Mouse (Mus musculus) subcutaneous adipose tissue, adult 2 months (tissue): ENCODE results near the gene Slc17a1. TPM values are rescaled to one million over a fixed set of nuclear protein-coding genes. Genes with fewer than 3 reads are reported as not detected.

ENCODE experiments used
- polyA plus RNA-seq: library from polyadenylated mRNA; depleted of rRNA; stranded (reverse); fragments of >200 nt; gene quantifications from 2 replicates; pipeline ENCODE4 v1.2.3, GENCODE M21; 2012; ENCODE audit warnings: low replicate concordance; rRNA removed

Gene Slc17a1
- not detected in 2 replicates for polyA plus RNA-seq

DNA sequence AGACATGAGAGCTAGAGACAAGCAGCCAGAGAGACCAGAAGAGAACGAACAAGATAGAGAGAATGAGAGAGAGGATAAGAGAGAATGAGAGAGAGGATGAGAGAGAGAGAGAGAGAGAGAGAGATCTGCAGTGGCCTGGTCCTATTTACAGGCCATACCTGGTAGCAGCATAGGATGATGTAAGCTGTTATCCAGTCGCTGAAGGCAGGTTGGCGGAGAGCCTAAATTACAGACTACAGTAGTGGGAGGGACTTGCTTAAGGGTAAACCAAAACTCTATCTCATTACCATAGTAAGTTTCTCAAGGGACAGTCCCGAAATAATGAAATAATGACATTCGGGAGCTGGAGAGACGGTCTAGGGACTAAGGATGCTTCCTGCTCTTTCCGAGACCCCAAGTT, at the start of gene Slc17a1:
Gene Slc17a1, plus strand, starts transcription at position 346 of the 400 bp plus-strand sequence.

DNA sequence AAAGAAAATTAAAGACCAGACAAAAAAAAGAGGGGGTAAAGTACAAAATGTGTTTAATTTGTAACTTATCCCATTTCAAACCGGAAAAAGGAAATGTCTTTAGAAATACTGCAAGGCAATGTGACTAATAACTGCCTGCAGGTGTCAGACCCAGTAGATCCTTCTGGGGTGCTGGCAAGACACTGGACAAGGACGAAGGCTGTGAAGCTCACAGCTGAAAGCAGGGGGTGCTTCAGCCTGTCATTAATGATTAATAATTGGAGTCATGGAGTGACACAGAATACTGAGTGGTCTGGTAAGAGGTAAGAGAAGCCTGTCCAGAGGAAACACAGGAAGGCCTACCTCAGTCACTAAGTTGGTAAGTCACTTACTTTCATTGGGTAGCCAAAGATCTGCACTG, 28.2 kb upstream of the Slc17a1 start, which contains the start of gene Slc17a3:
Gene Slc17a3, plus strand, starts transcription at position 127 of the 400 bp plus-strand sequence.

GRCm38 (mm10) chr13:23914376-23915167, 47.0 kb downstream of the Slc17a1 start, which contains the start of gene Slc17a4:
TSS of gene Slc17a4 (minus strand) at chr13:23915009.

GRCm38 (mm10) chr13:23933421-23934210, 66.1 kb downstream of the Slc17a1 start, which contains the start of gene Hist1h2ba:
TSS of gene Hist1h2ba (minus strand) at chr13:23934156.

DNA sequence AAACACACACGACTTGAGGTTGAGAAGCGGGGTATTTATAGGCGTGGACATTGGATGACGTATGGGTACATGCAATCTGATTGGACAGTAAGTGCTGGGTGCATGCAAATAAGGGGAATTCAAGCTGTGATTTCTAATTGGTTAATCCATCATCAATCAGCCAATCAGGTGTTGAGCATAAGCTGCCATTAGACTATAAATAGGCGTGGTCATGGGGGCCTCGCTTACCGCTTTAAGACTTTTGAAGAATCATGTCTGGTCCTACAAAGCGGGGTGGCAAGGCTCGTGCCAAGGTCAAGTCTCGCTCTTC, 66.6 kb downstream of the Slc17a1 start, which contains the start of gene Hist1h2aa:
Gene Hist1h2aa, plus strand, starts transcription at position 252 of the 310 bp plus-strand sequence.

Other genes starting within 250 kb of the Slc17a1 start
- 3.5 and 10.2 TPM in 2 replicates for gene Hist1h2be, start 246.6 kb upstream of the Slc17a1 start, polyA plus RNA-seq
- 2.3 and 5.0 TPM in 2 replicates for gene Hist1h1e, start 245.2 kb upstream of the Slc17a1 start, polyA plus RNA-seq
- gene Hist1h2ac, start 183.8 kb upstream of the Slc17a1 start, polyA plus RNA-seq = 0.29 and 0.85 TPM in 2 replicates
- gene Hist1h2bc, start 183.6 kb upstream of the Slc17a1 start, polyA plus RNA-seq = 245 and 394 TPM in 2 replicates
- not detected in 2 replicates for gene Hist1h1t, start 171.9 kb upstream of the Slc17a1 start, polyA plus RNA-seq
- gene Hist1h4c, start 169.3 kb upstream of the Slc17a1 start, polyA plus RNA-seq = 5.8 TPM in 2 replicates
- 45.6 and 144 TPM in 2 replicates for gene Hfe, start 156.9 kb upstream of the Slc17a1 start, polyA plus RNA-seq
- 73.0 and 92.8 TPM in 2 replicates for gene Hist1h1c, start 128.9 kb upstream of the Slc17a1 start, polyA plus RNA-seq
- gene Hist1h3c, start 122.1 kb upstream of the Slc17a1 start, polyA plus RNA-seq = 0.89 and 13.7 TPM in 2 replicates
- gene Hist1h2bb, start 121.0 kb upstream of the Slc17a1 start, polyA plus RNA-seq = 7.3 and 9.2 TPM in 2 replicates
- 1.4 and 13.7 TPM in 2 replicates for gene Hist1h2ab, start 116.6 kb upstream of the Slc17a1 start, polyA plus RNA-seq
- 2.3 and 17.2 TPM in 2 replicates for gene Hist1h3b, start 115.5 kb upstream of the Slc17a1 start, polyA plus RNA-seq
- 7.7 TPM in 1 of 2 replicates, not detected in the other for gene Hist1h4b, start 110.7 kb upstream of the Slc17a1 start, polyA plus RNA-seq
- 7.6 and 9.8 TPM in 2 replicates for gene Hist1h4a, start 106.5 kb upstream of the Slc17a1 start, polyA plus RNA-seq
- gene Hist1h3a, start 105.4 kb upstream of the Slc17a1 start, polyA plus RNA-seq = 1.3 and 14.9 TPM in 2 replicates
- 0.17 and 0.86 TPM in 2 replicates for gene Hist1h1a, start 104.1 kb upstream of the Slc17a1 start, polyA plus RNA-seq
- gene Trim38, start 97.8 kb upstream of the Slc17a1 start, polyA plus RNA-seq = 0.24 TPM in 1 of 2 replicates, not detected in the other
- gene Slc17a2, start 60.8 kb upstream of the Slc17a1 start, polyA plus RNA-seq = not detected in 2 replicates
- gene Slc17a3, start 28.3 kb upstream of the Slc17a1 start, polyA plus RNA-seq = not detected in 2 replicates
- gene Slc17a4, start 47.3 kb downstream of the Slc17a1 start, polyA plus RNA-seq = not detected in 2 replicates
- not detected in 2 replicates for gene Hist1h2ba, start 66.4 kb downstream of the Slc17a1 start, polyA plus RNA-seq
- not detected in 2 replicates for gene Hist1h2aa, start 66.7 kb downstream of the Slc17a1 start, polyA plus RNA-seq
- not detected in 2 replicates for gene Scgn, start 123.5 kb downstream of the Slc17a1 start, polyA plus RNA-seq